Mouse (Mus musculus) olfactory bulb, adult 2 months (tissue): ENCODE data around the gene Ccdc148. TPM values are rescaled to one million over a fixed set of nuclear protein-coding genes. Genes with fewer than 3 reads are reported as not detected.

Experiments
- H3K27ac ChIP-seq: fragments of 200-500 bp; 2 replicates; pipeline ENCODE4 v1.5.1; 2012; ENCODE audit warnings: low read depth, low read length; ENCODE audit not compliant: insufficient read depth
- H3K4me1 ChIP-seq: fragments of 200-500 bp; 2 replicates; pipeline ENCODE4 v1.6.1; 2012; ENCODE audit warnings: low read length; ENCODE audit not compliant: control insufficient read depth, insufficient read depth
- H3K4me3 ChIP-seq: fragments of 200-500 bp; 2 replicates; pipeline ENCODE4 v1.5.1; 2012; ENCODE audit warnings: mild to moderate bottlenecking, low read depth, low read length, moderate library complexity; ENCODE audit not compliant: insufficient read depth
- CTCF ChIP-seq: fragments of 200-500 bp; IDR thresholded peaks from 2 replicates; pipeline ENCODE4 v1.5.1; 2012; ENCODE audit warnings: low read depth, mild to moderate bottlenecking, low read length, moderate library complexity; ENCODE audit not compliant: insufficient read depth
- POLR2A ChIP-seq: fragments of 200-500 bp; IDR thresholded peaks from 2 replicates; pipeline ENCODE4 v1.6.1; 2012; ENCODE audit warnings: mild to moderate bottlenecking, low read depth, low read length, moderate library complexity; ENCODE audit not compliant: insufficient read depth
- WGBS: fragments of 180-500 bp; shearing (Covaris S2); methylation state at CpG from one replicate; pipeline ENCODE4 v1.1.7; 2018; 5-methylcytosine and 5-hydroxymethylcytosine counted together
- polyA plus RNA-seq: library from polyadenylated mRNA; stranded (reverse); fragments of >200 nt; gene quantifications from 2 replicates; pipeline ENCODE4 v1.2.4, GENCODE M21; 2012; ENCODE audit warnings: low replicate concordance; ENCODE audit not compliant: missing spikeins, insufficient read depth, insufficient read length

Ccdc148 gene
- polyA plus RNA-seq, 1 experiment: not detected

GRCm38 (mm10) chr2:58841021-58841420, 319.5 kb downstream of the Ccdc148 start:
- 44% methylated on average over 3 of the region's 3 CpGs for WGBS
- Histone ChIP-seq H3K4me3 (no peak overlapping the region), H3K4me1 (no peaks in the 10 kb centered on the region; the same call in 1 of the 2 replicates), H3K27ac (no peak overlapping the region)
- TF ChIP-seq CTCF: no peak
- no peak for TF ChIP-seq POLR2A

GRCm38 (mm10) chr2:58832253-58832980, 328.1 kb downstream of the Ccdc148 start:
- peaks cover 2% of the 10 kb centered on the region; the same call in 1 of the 2 replicates for H3K4me1 ChIP-seq
- no peak overlapping the region for H3K27ac ChIP-seq
- no peak overlapping the region for H3K4me3 ChIP-seq
- WGBS: 92% methylated on average over 20 of the region's 20 CpGs
- TF ChIP-seq CTCF: no peak

- H3K4me3 ChIP-seq: no peak overlapping the region
- TF ChIP-seq CTCF: no peak
- no peak for TF ChIP-seq POLR2A
- WGBS: 44% methylated on average over 7 of the region's 7 CpGs
- no peak overlapping the region for H3K27ac ChIP-seq
- H3K4me1 ChIP-seq: peaks cover 2% of the 10 kb centered on the region; the same call in 1 of the 2 replicates
Measured at GRCm38 (mm10) chr2:58829981-58830742, 330.3 kb downstream of the Ccdc148 start.

GRCm38 (mm10) chr2:58828910-58829600, 331.4 kb downstream of the Ccdc148 start:
- WGBS: 81% methylated on average over 3 of the region's 3 CpGs
- TF ChIP-seq POLR2A (no peak), CTCF (no peak)
- Histone ChIP-seq H3K4me3 (no peak overlapping the region), H3K27ac (no peak overlapping the region), H3K4me1 (no peaks in the 10 kb centered on the region)

GRCm38 (mm10) chr2:58812941-58813340, 347.5 kb downstream of the Ccdc148 start:
- 26% methylated on average over 2 of the region's 2 CpGs for WGBS
- Histone ChIP-seq H3K4me3 (no peak overlapping the region), H3K27ac (no peak overlapping the region), H3K4me1 (no peaks in the 10 kb centered on the region)
- TF ChIP-seq POLR2A (no peak), CTCF (no peak)

GRCm38 (mm10) chr2:58799623-58800022, 360.9 kb downstream of the Ccdc148 start:
- no peak overlapping the region for H3K27ac ChIP-seq
- no peaks in the 10 kb centered on the region for H3K4me1 ChIP-seq
- H3K4me3 ChIP-seq: no peak overlapping the region
- WGBS: 95% methylated on average over 5 of the region's 5 CpGs
- TF ChIP-seq POLR2A: no peak
- TF ChIP-seq CTCF: no peak

GRCm38 (mm10) chr2:58799126-58799525, 361.4 kb downstream of the Ccdc148 start:
- H3K4me3 ChIP-seq: no peak overlapping the region
- H3K27ac ChIP-seq: no peak overlapping the region
- H3K4me1 ChIP-seq: no peaks in the 10 kb centered on the region
- 89% methylated on average over 9 of the region's 9 CpGs for WGBS
- TF ChIP-seq CTCF (no peak), POLR2A (no peak)

- Histone ChIP-seq H3K4me1 (no peaks in the 10 kb centered on the region), H3K27ac (no peak overlapping the region), H3K4me3 (no peak overlapping the region)
- no peak for TF ChIP-seq POLR2A
- no peak for TF ChIP-seq CTCF
- WGBS: 73% methylated on average over 4 of the region's 4 CpGs
Measured at GRCm38 (mm10) chr2:58797506-58797905, 363.0 kb downstream of the Ccdc148 start.

- Histone ChIP-seq H3K4me3 (no peak overlapping the region), H3K27ac (no peak overlapping the region), H3K4me1 (no peaks in the 10 kb centered on the region)
- 97% methylated on average over 5 of the region's 5 CpGs for WGBS
- TF ChIP-seq POLR2A (no peak), CTCF (no peak)
Measured at GRCm38 (mm10) chr2:58795432-58795831, 365.1 kb downstream of the Ccdc148 start.

GRCm38 (mm10) chr2:58794489-58794888, 366.0 kb downstream of the Ccdc148 start:
- no peak overlapping the region for H3K4me3 ChIP-seq
- no peak for TF ChIP-seq CTCF
- no peak for TF ChIP-seq POLR2A
- 79% methylated on average over 15 of the region's 15 CpGs for WGBS
- H3K27ac ChIP-seq: no peak overlapping the region
- H3K4me1 ChIP-seq: no peaks in the 10 kb centered on the region
